Mouse (Mus musculus) adrenal gland, adult 8-10 months (tissue): Measurements from ENCODE around the gene Sertad1. TPM values are rescaled to one million over a fixed set of nuclear protein-coding genes. Genes with fewer than 3 reads are reported as not detected.

ENCODE experiments used
- total RNA-seq, 4 experiments: library from RNA; stranded (reverse); gene quantifications; 2 replicates each; pipeline ENCODE4 v1.2.4; 2022

Gene Sertad1
- total RNA-seq, 4 experiments from 2014 or later: 20.2 to 37.1 (median 23.9) TPM

Other genes starting within 250 kb of the Sertad1 start
- 10 to 100 TPM in 3 of 4 experiments, 1 to 10 TPM in 1; 8.9 to 16.2 (median 14.1) TPM for gene Numbl, start 228.5 kb upstream of the Sertad1 start, total RNA-seq
- gene Ltbp4, start 149.2 kb upstream of the Sertad1 start, total RNA-seq: 100 to 1,000 TPM in 3 of 4 experiments, 10 to 100 TPM in 1; 90.9 to 117 (median 108) TPM
- 10 to 100 TPM; 19.4 to 41.1 (median 29.7) TPM for gene Shkbp1, start 130.9 kb upstream of the Sertad1 start, total RNA-seq
- gene Gm20479, start 129.5 kb upstream of the Sertad1 start, total RNA-seq: 1 to 10 TPM in 1 of 4 experiments, not detected in 3; 4.0 TPM
- 1 to 10 TPM; 3.0 to 8.0 (median 4.9) TPM for gene Sptbn4, start 39.2 kb upstream of the Sertad1 start, total RNA-seq
- 10 to 100 TPM; 33.7 to 49.5 (median 44.8) TPM for gene Blvrb, start 38.9 kb upstream of the Sertad1 start, total RNA-seq
- 10 to 100 TPM; 12.6 to 19.4 (median 14.8) TPM for gene Sertad3, start 13.1 kb upstream of the Sertad1 start, total RNA-seq
- gene Prx, start 12.4 kb downstream of the Sertad1 start, total RNA-seq: 1 to 10 TPM; 2.6 to 4.7 (median 3.3) TPM
- 1 to 10 TPM in 1 of 4 experiments, under 1 TPM in 3; 0.23 to 1.1 (median 0.61) TPM for gene Hipk4, start 36.4 kb downstream of the Sertad1 start, total RNA-seq
- gene Pld3, start 66.3 kb downstream of the Sertad1 start, total RNA-seq: 100 to 1,000 TPM; 135 to 205 (median 166) TPM
- gene 2310022A10Rik, start 66.3 kb downstream of the Sertad1 start, total RNA-seq: 10 to 100 TPM; 21.6 to 23.8 (median 22.0) TPM
- 100 to 1,000 TPM; 162 to 282 (median 233) TPM for gene Akt2, start 104.6 kb downstream of the Sertad1 start, total RNA-seq
- gene Ttc9b, start 167.0 kb downstream of the Sertad1 start, total RNA-seq: not detected
- 10 to 100 TPM; 28.7 to 36.3 (median 34.4) TPM for gene Map3k10, start 187.7 kb downstream of the Sertad1 start, total RNA-seq
- gene Zfp607b, start 202.4 kb downstream of the Sertad1 start, total RNA-seq: 1 to 10 TPM; 2.0 to 4.9 (median 2.9) TPM
- gene Zfp60, start 244.5 kb downstream of the Sertad1 start, total RNA-seq: 10 to 100 TPM; 15.6 to 25.6 (median 19.2) TPM